Mouse (Mus musculus) embryonic facial prominence, embryonic 13.5 days (tissue): Measurements from ENCODE around the gene Slc30a7. TPM values are rescaled to one million over a fixed set of nuclear protein-coding genes. Genes with fewer than 3 reads are reported as not detected.

Experiments
- ATAC-seq: fragments of 200-750 bp; cut with Nextera tagmentation; 2 replicates; pipeline ENCODE4 v1.8.0; 2017; ENCODE audit warnings: low read depth; ENCODE audit not compliant: insufficient number of reproducible peaks, insufficient read depth, low FRiP score, low TSS enrichment
- H3K27ac ChIP-seq: fragments of 300-500 bp; sonication (generic); 2 replicates; pipeline ENCODE4 v1.5.1; 2015; ENCODE audit warnings: moderate library complexity, mild to moderate bottlenecking, inconsistent platforms
- H3K27me3 ChIP-seq: fragments of 300-500 bp; sonication (generic); 2 replicates; pipeline ENCODE4 v1.6.1; 2015; ENCODE audit warnings: mild to moderate bottlenecking, inconsistent platforms
- H3K36me3 ChIP-seq: fragments of 300-500 bp; sonication (generic); 2 replicates; pipeline ENCODE4 v1.6.1; 2015; ENCODE audit warnings: mild to moderate bottlenecking, inconsistent platforms
- H3K4me1 ChIP-seq: fragments of 300-500 bp; sonication (generic); 2 replicates; pipeline ENCODE4 v1.6.1; 2015; ENCODE audit warnings: inconsistent platforms
- H3K4me2 ChIP-seq: fragments of 300-500 bp; sonication (generic); 2 replicates; pipeline ENCODE4 v1.6.1; 2015; ENCODE audit warnings: moderate library complexity, mild to moderate bottlenecking, inconsistent platforms
- H3K4me3 ChIP-seq: fragments of 300-500 bp; sonication (generic); 2 replicates; pipeline ENCODE4 v1.5.1; 2015; ENCODE audit warnings: mild to moderate bottlenecking, inconsistent platforms
- H3K9ac ChIP-seq: fragments of 300-500 bp; sonication (generic); 2 replicates; pipeline ENCODE4 v1.6.1; 2015; ENCODE audit warnings: mild to moderate bottlenecking, inconsistent platforms
- H3K9me3 ChIP-seq: fragments of 300-500 bp; sonication (generic); 2 replicates; pipeline ENCODE4 v1.6.1; 2016; ENCODE audit warnings: inconsistent platforms
- WGBS: fragments of 180-500 bp; shearing (Covaris S2); methylation state at CpG from one replicate; pipeline ENCODE4 v1.1.7; 2015; ENCODE audit warnings: mixed read lengths; 5-methylcytosine and 5-hydroxymethylcytosine counted together
- polyA plus RNA-seq: library from polyadenylated mRNA; unstranded; fragments of >200 nt; fragmentation: Nextera tagmentation; extraction: Ambion mirVana; gene quantifications from 2 replicates; pipeline ENCODE4 v1.2.1, GENCODE M21; 2015

Slc30a7 gene
- 29.0 and 35.8 TPM in 2 replicates for polyA plus RNA-seq

DNA sequence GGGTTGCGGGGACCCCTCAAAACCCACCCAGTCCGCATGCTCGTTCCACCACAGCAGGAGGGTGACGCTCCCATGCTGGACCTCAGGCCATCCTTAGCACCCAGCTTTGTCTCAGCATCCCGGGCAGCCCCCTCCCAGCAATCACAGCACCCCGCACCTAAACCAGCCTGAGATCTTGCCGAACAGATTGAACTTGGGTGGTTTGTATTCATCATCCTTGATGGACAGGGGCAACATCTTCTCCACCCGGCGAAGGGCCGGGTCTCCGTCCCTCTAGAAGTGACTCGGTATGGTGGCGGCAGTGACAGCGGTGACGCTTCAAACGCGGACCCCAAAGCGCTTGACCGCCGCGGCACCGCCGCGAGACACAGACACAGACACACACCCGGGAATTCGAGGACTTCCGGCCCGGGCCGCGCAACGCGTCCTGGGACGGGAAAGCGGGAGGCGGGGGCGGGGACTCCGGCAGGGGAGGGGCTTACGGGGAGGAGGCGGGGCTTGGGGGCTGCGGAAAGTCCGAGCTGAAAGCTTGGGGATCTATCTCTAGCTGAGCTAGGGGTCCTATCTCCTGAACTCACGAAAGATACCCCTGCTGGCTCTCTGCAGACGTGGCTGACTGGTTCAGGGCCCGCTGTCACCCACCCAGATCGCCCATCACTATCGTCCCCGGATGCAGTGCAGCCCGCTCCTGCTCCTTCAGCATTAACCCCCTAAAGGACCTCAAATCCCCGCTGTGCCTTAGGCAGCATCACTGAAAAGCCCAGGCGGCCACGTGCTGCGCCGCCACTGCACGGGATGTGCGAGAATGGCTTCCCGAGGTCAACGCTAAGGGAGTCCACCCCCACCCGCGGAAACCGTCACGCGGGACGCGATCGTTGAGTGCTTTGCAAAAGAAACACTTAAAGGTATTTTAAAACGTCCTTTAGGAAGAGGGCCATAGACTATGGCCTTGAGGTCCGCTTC, at the start of gene Slc30a7, which contains the start of gene Extl2:
Slc30a7 (minus strand) TSS at position 429 of the 963 bp plus-strand sequence.
Extl2 (plus strand) TSS at position 485 of the 963 bp plus-strand sequence.
- Histone ChIP-seq H3K9me3 (no peaks in the 10 kb centered on the region), H3K27me3 (no peaks in the 10 kb centered on the region), H3K4me3 (peak within 1 kb of the TSS; percentile 88), H3K27ac (peak within 1 kb of the TSS; percentile 88), H3K9ac (peak within 1 kb of the TSS; percentile 93), H3K4me1 (peaks cover 16% of the 10 kb centered on the region), H3K36me3 (peaks cover 18% of the 10 kb centered on the region), H3K4me2 (peak within 1 kb of the TSS; percentile 93)
- ATAC-seq = peak; percentile 92
- under 1% methylated on average over 67 of the region's 67 CpGs for WGBS

DNA sequence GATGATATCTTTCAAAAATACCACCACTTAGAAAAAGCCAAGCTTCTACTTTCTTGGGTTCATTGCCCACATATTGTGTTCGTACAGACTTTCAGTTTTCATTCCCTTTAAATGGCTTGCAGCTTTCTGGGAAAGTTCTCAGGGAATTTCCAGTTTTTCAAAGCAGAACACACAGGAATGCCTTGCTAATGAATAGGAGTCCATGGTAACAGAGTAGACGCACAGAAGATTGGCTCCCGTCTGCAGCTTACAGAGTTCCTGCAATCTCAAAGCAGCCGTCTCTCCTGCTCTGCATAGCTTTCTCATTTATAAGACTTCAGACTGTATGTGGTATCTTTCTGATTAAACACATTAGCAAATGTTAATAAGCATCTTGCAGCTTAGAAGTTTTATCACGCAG, 39.8 kb upstream of the Slc30a7 start:
- ATAC-seq = no peak
- no peaks in the 10 kb centered on the region for H3K4me1 ChIP-seq
- H3K27me3 ChIP-seq = no peaks in the 10 kb centered on the region
- no peak overlapping the region for H3K27ac ChIP-seq
- no peaks in the 10 kb centered on the region for H3K9me3 ChIP-seq
- no peak overlapping the region for H3K9ac ChIP-seq
- 44% methylated on average over 5 of the region's 5 CpGs for WGBS
- H3K36me3 ChIP-seq = no peaks in the 10 kb centered on the region
- no peak overlapping the region for H3K4me3 ChIP-seq
- no peak overlapping the region for H3K4me2 ChIP-seq

DNA sequence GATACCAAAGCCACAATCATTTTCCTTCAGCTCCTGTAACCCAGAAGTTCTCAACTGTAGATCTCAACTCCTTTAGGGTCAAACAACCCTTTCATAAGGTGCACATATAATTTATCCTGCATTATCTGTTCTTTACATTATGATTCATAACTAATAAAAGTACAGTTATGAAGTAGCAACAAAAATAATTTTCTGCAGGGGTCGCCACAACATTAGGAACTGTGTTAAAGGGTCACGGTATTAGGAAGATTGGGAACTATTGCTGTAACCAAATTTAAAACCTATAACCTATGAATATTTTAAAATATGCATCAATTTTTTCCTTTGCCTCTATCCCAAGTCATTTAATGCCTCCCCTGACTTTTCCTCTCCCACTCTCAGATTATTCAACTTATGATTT, 38.8 kb upstream of the Slc30a7 start:
- Histone ChIP-seq H3K4me2 (no peak overlapping the region), H3K9ac (no peak overlapping the region), H3K36me3 (no peaks in the 10 kb centered on the region), H3K4me1 (no peaks in the 10 kb centered on the region), H3K9me3 (no peaks in the 10 kb centered on the region), H3K27me3 (no peaks in the 10 kb centered on the region), H3K27ac (no peak overlapping the region), H3K4me3 (no peak overlapping the region)
- WGBS = 81% methylated on average over 2 of the region's 2 CpGs
- no peak for ATAC-seq

DNA sequence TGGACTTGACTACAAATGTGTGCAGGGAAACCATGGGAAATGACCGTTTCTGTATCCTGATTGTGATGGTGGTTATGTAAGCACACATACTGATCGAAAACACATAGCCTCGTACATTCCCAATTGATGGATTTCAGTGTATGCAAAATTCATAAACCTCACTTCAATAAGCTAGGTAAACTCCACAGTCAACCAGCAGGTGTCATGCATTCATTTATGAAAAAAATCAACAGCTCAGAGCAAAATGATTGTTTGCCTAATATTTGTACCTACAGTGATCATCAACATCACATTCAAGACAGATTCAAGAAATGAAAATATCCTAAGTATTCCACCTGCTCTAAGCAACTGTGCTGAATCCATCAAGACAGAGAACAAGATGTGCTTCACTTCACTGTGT, 33.6 kb upstream of the Slc30a7 start:
- Histone ChIP-seq H3K36me3 (no peaks in the 10 kb centered on the region), H3K9ac (no peak overlapping the region), H3K4me3 (no peak overlapping the region), H3K9me3 (no peaks in the 10 kb centered on the region), H3K4me2 (no peak overlapping the region), H3K27me3 (no peaks in the 10 kb centered on the region), H3K27ac (no peak overlapping the region), H3K4me1 (no peaks in the 10 kb centered on the region)
- 75% methylated on average over 3 of the region's 3 CpGs for WGBS
- no peak for ATAC-seq

DNA sequence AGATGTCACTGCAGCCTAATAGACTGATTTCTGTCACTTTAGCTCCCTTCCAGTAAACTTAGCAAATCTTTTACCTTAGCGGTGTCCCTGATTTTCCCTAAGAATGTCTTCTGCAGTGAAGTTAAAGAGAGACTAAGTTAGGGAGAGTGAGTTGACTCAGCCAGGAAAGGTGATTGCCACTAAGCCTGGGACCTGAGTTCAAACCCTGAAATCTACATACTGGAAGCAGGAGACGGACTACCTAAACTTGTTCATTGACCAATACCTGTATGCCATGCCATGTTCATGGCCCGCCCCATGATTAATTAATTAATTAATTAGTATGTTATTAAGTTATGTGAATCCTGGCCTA, 26.6 kb upstream of the Slc30a7 start:
- H3K27me3 ChIP-seq = no peaks in the 10 kb centered on the region
- no peak overlapping the region for H3K9ac ChIP-seq
- H3K36me3 ChIP-seq = no peaks in the 10 kb centered on the region
- 59% methylated on average over 3 of the region's 3 CpGs for WGBS
- no peak overlapping the region for H3K4me2 ChIP-seq
- H3K4me1 ChIP-seq = no peaks in the 10 kb centered on the region
- no peaks in the 10 kb centered on the region for H3K9me3 ChIP-seq
- no peak overlapping the region for H3K4me3 ChIP-seq
- ATAC-seq = no peak
- H3K27ac ChIP-seq = no peak overlapping the region

DNA sequence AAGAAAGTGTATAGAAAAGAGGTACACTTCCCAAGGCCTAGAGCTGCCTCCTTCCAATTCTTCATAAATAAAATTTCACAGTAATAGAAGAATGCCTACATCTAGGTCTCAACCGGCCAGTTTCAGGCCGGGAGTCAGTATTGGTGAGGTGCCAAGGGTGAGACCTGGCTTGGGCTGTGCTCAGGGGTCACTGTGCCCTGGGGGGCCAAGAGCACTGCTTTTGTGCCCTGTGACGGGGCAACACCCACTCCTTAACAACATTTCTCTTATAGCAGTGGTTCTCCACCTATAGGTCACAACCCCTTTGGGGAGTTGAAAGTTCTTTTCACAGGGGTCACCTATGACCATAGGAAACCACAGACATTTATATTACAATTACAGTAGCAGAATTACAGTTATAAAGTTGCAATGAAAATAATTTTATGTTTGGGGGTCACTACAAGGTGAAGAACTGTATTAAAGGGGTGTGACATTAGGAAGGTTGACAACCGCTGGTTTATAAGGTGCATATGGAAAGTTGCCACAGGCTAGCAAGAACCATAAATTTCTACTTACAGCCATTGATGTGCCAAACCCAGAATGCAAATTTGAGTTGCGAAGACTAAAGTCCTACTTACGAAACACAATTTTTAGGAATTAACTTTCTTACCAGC, 26.1 kb upstream of the Slc30a7 start:
- Histone ChIP-seq H3K36me3 (no peaks in the 10 kb centered on the region), H3K4me2 (no peak overlapping the region), H3K27me3 (no peaks in the 10 kb centered on the region), H3K9ac (no peak overlapping the region), H3K4me1 (no peaks in the 10 kb centered on the region), H3K9me3 (no peaks in the 10 kb centered on the region), H3K4me3 (no peak overlapping the region), H3K27ac (no peak overlapping the region)
- no peak for ATAC-seq
- WGBS = 47% methylated on average over 6 of the region's 6 CpGs

DNA sequence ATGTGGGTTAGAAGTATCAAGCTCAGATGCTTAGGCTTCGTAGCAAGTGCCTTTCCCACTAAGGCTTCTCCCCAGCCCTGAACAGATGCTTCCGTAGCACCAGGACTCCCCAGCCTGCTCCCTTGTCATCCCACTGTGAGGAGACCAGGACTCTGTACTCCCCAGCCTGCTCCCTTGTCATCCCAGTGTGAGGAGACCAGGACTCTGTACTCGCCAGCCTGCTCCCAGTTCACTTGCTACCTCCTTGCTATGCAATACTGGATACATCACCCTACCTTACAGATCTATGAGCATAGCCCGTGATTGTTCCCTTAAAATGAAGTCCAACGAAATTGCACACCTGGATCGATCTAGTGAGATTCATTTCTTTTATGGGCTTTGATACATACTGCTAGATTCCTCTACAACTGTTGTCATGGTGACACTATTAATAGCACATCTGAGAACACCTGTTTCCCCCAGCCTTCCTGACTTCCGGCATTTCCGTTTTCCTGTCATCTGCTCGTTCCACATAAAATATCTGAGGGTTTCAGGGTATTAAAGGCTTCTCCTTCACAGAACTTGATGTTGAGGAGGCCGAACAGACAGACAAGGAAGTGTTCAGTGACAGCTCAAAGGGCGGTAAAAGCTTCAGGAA, 23.1 kb upstream of the Slc30a7 start:
- no peaks in the 10 kb centered on the region for H3K27me3 ChIP-seq
- H3K9ac ChIP-seq = no peak overlapping the region
- H3K4me1 ChIP-seq = no peaks in the 10 kb centered on the region
- peaks cover 8% of the 10 kb centered on the region; the same call in 1 of the 2 replicates for H3K36me3 ChIP-seq
- no peak overlapping the region for H3K27ac ChIP-seq
- no peak for ATAC-seq
- WGBS = 69% methylated on average over 10 of the region's 11 CpGs
- H3K4me2 ChIP-seq = no peak overlapping the region
- no peak overlapping the region for H3K4me3 ChIP-seq
- no peaks in the 10 kb centered on the region for H3K9me3 ChIP-seq

DNA sequence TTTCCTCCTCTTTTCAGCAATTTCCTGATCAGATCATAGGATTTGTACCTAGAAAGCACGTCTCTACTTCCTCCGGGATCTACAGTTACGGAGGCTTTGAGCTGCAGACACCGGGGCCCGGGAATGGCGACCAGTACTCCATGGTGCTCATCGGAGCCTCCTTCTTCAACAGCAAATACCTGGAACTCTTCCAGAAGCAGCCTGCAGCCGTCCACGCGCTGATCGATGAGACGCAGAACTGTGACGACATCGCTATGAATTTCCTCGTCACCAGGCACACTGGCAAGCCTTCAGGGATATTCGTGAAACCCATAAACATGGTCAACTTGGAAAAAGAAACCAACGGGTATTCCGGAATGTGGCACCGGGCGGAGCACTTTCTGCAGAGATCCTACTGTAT, 19.8 kb upstream of the Slc30a7 start:
- Histone ChIP-seq H3K4me2 (no peak overlapping the region), H3K9ac (no peak overlapping the region), H3K27ac (no peak overlapping the region), H3K27me3 (no peaks in the 10 kb centered on the region), H3K4me3 (no peak overlapping the region), H3K9me3 (no peaks in the 10 kb centered on the region), H3K4me1 (0 out of 2 replicates have a peak, but pooled peaks cover 6% of the 10 kb centered on the region), H3K36me3 (peaks cover 15% of the 10 kb centered on the region)
- 82% methylated on average over 20 of the region's 20 CpGs for WGBS
- no peak for ATAC-seq

DNA sequence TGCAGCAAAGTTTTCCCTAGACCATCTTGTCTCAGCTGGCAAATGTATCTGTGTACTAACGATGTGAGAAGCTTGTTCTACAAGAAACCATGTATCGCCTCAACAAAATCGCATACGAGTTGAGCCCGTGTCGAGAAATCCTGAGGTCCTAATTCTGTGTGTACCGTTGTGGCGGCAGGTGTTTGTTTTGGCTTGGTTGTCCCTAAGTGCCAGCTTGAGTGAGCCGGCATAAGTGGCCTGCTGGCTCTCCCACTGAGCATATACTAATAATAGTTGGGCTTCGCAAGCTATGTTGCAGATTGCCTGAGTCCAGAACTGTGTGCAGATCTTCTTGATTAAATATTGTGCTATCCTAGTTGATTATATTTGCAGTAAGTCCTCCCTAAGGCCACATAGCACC, 18.5 kb upstream of the Slc30a7 start:
- H3K36me3 ChIP-seq = peaks cover 15% of the 10 kb centered on the region
- no peak overlapping the region for H3K27ac ChIP-seq
- 0 out of 2 replicates have a peak, but pooled peaks cover 6% of the 10 kb centered on the region for H3K4me1 ChIP-seq
- WGBS = 93% methylated on average over 10 of the region's 10 CpGs
- no peak for ATAC-seq
- H3K9ac ChIP-seq = no peak overlapping the region
- no peaks in the 10 kb centered on the region for H3K9me3 ChIP-seq
- no peaks in the 10 kb centered on the region for H3K27me3 ChIP-seq
- no peak overlapping the region for H3K4me3 ChIP-seq
- no peak overlapping the region for H3K4me2 ChIP-seq

DNA sequence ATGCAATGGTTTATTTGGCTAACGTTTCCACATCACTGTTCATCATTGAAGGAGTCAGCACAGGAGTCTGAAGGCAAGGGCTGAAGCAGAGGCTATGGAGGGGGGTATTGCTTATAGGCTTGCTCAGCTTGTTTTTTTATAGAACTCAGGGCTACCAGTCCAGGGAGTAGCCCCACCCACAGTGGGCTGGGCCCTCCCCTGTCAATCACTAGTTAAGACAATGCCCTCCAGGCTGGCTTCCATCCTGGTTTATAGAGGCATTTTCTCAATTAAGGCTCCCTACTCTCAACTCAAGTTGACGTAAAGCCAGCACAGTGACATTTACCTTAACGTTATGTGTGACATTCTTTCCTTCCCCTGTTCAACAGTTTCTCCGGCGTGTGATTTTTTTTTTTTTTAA, 17.5 kb upstream of the Slc30a7 start:
- no peaks in the 10 kb centered on the region for H3K27me3 ChIP-seq
- 42% methylated on average over 5 of the region's 5 CpGs for WGBS
- H3K27ac ChIP-seq = no peak overlapping the region
- 0 out of 2 replicates have a peak, but pooled peaks cover 6% of the 10 kb centered on the region for H3K4me1 ChIP-seq
- no peaks in the 10 kb centered on the region for H3K9me3 ChIP-seq
- H3K4me2 ChIP-seq = no peak overlapping the region
- H3K9ac ChIP-seq = no peak overlapping the region
- no peak for ATAC-seq
- no peak overlapping the region for H3K4me3 ChIP-seq
- H3K36me3 ChIP-seq = peaks cover 15% of the 10 kb centered on the region

DNA sequence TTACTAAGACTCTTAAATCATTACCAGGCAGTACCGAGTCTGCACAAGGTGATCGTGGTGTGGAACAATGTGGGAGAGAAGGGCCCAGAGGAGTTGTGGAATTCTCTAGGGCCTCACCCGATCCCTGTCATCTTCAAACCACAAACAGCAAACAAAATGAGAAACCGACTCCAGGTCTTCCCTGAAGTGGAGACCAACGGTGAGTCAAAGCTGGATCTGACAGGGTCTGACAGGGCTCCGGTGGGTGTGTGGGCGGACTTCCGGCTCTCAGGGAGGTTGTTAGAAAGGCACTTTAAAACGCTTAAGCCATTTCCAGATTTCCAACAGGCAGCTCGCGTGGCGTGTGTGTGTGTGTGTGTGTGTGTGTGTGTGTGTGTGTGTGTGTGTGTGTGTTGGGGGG, 17.0 kb upstream of the Slc30a7 start:
- ATAC-seq = no peak
- Histone ChIP-seq H3K27me3 (no peaks in the 10 kb centered on the region), H3K36me3 (peaks cover 15% of the 10 kb centered on the region), H3K4me2 (no peak overlapping the region), H3K4me1 (0 out of 2 replicates have a peak, but pooled peaks cover 6% of the 10 kb centered on the region), H3K9me3 (no peaks in the 10 kb centered on the region), H3K4me3 (no peak overlapping the region), H3K27ac (no peak overlapping the region), H3K9ac (no peak overlapping the region)
- 58% methylated on average over 12 of the region's 12 CpGs for WGBS
